Mouse (Mus musculus) left cerebral cortex, adult 9 months (tissue): ENCODE results near the gene Lhfpl5.
"Not testable (repeated sequence)": the region's sequence is repeated elsewhere in the genome, so short reads cannot be mapped to it uniquely, and the experiment has no call there.

ENCODE experiments used
- DNase-seq, 2 experiments: peaks; one replicate each; pipeline ENCODE4 v3.0.0; 2022; ENCODE audit warnings: low spot score in 2 of 2

The Lhfpl5 gene

GRCm38 (mm10) chr17:28575244-28576125, at the start of gene Lhfpl5:
Lhfpl5 (plus strand) TSS chr17:28575641.
- no peak for DNase-seq

- DNase-seq, result no peak
These were observed 48.0 kb upstream of the Lhfpl5 start for GRCm38 (mm10) chr17:28527184-28528042.

- peak in 1 of 2 experiments; percentile 91 for DNase-seq
These were observed 47.4 kb upstream of the Lhfpl5 start for GRCm38 (mm10) chr17:28528043-28528351.

- DNase-seq, result no peak
These were observed 46.3 kb upstream of the Lhfpl5 start for GRCm38 (mm10) chr17:28529116-28529515.

GRCm38 (mm10) chr17:28530506-28530905, 44.9 kb upstream of the Lhfpl5 start, which contains the start of gene Armc12:
Armc12 (plus strand) TSS chr17:28530806.
- DNase-seq, result no peak

GRCm38 (mm10) chr17:28531946-28532345, 43.5 kb upstream of the Lhfpl5 start:
- DNase-seq, result no peak

GRCm38 (mm10) chr17:28532557-28532956, 42.9 kb upstream of the Lhfpl5 start:
- no peak for DNase-seq

GRCm38 (mm10) chr17:28533327-28533726, 42.1 kb upstream of the Lhfpl5 start:
- no peak for DNase-seq

GRCm38 (mm10) chr17:28537881-28538280, 37.6 kb upstream of the Lhfpl5 start:
- no peak for DNase-seq

GRCm38 (mm10) chr17:28546925-28547324, 28.5 kb upstream of the Lhfpl5 start:
- DNase-seq, result no peak

- no peak for DNase-seq
These were observed 26.9 kb upstream of the Lhfpl5 start for GRCm38 (mm10) chr17:28548550-28548949.

GRCm38 (mm10) chr17:28549111-28549510, 26.3 kb upstream of the Lhfpl5 start, which contains the start of gene Clpsl2:
Clpsl2 (plus strand) TSS chr17:28549411.
- DNase-seq, result no peak

GRCm38 (mm10) chr17:28553040-28553793, 22.2 kb upstream of the Lhfpl5 start:
- peak in 1 of 2 experiments; percentile 79 for DNase-seq

GRCm38 (mm10) chr17:28554021-28554420, 21.4 kb upstream of the Lhfpl5 start:
- DNase-seq, result not testable (repeated sequence)

GRCm38 (mm10) chr17:28556635-28557396, 18.6 kb upstream of the Lhfpl5 start:
- no peak for DNase-seq

- no peak for DNase-seq
These were observed 17.7 kb upstream of the Lhfpl5 start for GRCm38 (mm10) chr17:28557772-28558171.

GRCm38 (mm10) chr17:28560598-28560997, 14.8 kb upstream of the Lhfpl5 start, which contains the start of gene Clps:
Clps (minus strand) TSS chr17:28560766.
- no peak for DNase-seq

GRCm38 (mm10) chr17:28561613-28562012, 13.8 kb upstream of the Lhfpl5 start:
- no peak for DNase-seq

- DNase-seq, result no peak
These were observed 10.3 kb upstream of the Lhfpl5 start for GRCm38 (mm10) chr17:28565181-28565580.

GRCm38 (mm10) chr17:28567541-28567940, 7.9 kb upstream of the Lhfpl5 start:
- DNase-seq, result no peak

GRCm38 (mm10) chr17:28571868-28572267, 3.6 kb upstream of the Lhfpl5 start:
- DNase-seq, result no peak
